Mouse (Mus musculus): ENCODE measurements around the gene Rab11fip5. TPM values are rescaled to one million over a fixed set of nuclear protein-coding genes. Genes with fewer than 3 reads are reported as not detected.
A peak's percentile ranks its signal among the peaks of the same experiment; 100 is the strongest.

Gene Rab11fip5
- total RNA-seq, 4 experiments from 2014 or later: 41.7 to 59.0 (median 53.0) TPM

DNA sequence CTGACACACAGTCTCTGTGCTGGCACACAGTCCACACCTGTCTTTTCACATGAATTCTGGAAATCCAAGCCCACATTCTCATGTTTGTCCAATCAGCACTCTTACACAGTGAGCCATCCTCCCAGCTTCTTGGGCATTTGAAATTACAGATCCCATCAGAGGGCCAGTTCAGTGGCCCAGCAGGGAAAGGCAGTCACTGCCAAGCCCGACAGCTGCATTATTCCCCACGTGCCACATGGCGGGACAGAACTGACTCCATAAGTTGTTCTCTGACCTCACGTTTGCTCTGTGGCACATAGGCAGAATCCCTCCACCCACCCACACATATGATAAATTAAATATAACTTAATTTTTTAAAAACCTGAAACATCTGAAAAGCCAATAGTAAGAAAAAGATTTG lies 66.5 kb downstream of the Rab11fip5 start:
- DNase-seq: no peak

DNA sequence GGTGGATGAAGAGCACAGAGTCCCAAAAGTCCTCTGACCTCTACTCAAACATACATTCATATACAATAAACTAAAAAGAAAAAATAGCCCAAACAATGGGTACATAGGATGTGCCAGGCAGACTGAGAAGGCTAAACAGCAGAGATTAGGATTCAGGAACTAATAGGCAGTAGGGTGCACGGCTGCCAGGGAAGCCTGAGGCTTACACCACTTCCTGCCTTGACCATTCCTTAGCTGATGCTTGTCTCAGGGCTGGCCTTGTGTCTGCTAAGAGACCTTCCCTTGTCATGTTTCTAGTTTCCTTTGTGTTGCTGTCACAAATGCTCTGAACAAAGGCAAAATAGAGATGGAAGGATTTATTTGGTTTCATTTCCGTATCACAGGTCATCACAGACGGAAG lies 68.1 kb downstream of the Rab11fip5 start:
- DNase-seq: no peak

DNA sequence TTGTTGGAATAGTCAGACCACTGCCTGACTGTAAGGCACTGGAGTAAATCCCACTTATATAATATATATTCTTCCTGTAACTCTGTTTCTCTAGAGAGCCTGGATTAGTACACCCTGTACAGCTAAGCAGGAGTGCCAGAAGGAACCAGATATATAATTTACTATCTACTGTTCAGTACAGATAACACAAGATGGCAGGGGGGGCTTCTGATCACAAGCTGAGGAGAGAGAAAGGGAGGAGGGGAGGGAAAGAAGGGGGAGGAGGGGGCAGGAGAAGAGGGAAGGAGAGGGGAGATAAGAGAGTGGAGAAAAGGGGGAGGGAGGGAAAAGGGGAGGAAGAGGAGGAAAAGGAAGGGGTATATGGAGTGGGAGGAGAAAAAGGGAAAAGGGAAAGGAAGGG lies 68.6 kb downstream of the Rab11fip5 start:
- no peak for DNase-seq

DNA sequence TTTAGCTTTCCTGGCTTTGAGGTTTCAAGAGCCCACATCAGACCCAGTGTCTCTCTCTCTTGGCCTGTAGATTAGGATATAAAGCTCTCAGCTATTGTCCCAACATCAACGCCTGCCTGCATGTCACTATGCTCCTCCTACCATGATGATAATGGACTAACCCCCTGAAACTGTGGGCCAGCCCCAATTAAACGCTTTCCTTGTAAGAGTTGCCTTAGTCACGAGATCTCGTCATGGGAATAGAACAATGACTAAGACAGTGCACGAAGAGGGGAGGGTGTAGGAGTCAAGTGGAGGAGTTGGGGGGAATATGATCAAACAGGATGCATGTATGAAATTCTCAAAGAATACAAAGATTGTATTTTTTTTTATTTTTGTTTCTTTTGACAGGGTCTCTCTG lies 69.5 kb downstream of the Rab11fip5 start:
- DNase-seq: no peak

DNA sequence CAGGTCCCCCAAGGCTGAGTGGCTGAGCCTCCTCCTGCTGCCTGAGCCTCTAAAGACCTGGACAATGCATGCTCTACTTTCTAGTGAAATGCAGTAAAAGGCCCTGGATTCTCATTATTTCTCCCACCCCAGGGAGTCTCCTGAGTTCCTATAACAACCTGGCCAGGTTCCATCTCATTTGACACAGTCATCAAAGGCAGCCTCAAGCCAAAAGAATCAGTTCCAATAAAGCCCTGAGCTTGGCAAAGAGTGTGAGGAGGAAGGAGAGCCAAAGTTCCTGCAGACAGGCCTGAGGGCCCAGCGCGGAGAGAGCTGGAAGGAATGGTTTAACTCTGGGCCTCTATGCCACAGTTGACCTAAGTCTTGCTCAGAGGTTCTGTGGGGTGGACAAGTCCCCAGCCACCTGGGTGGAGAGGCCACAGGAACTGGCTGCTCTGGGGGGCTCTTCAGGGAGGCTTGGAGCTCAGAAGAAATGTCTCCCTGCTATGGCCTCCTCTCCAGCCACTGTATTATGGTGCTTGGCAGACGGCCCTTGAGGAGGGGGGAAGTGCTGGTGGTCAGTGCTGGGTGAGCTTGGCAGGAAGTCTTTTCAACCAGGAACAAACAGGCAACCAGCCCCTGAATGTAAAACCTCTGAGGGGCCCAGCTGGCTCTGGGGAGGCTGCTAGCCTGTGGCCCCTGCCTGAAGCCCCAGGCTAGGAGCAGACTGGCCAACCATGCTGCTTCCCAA lies 71.9 kb downstream of the Rab11fip5 start:
- DNase-seq: no peak

DNA sequence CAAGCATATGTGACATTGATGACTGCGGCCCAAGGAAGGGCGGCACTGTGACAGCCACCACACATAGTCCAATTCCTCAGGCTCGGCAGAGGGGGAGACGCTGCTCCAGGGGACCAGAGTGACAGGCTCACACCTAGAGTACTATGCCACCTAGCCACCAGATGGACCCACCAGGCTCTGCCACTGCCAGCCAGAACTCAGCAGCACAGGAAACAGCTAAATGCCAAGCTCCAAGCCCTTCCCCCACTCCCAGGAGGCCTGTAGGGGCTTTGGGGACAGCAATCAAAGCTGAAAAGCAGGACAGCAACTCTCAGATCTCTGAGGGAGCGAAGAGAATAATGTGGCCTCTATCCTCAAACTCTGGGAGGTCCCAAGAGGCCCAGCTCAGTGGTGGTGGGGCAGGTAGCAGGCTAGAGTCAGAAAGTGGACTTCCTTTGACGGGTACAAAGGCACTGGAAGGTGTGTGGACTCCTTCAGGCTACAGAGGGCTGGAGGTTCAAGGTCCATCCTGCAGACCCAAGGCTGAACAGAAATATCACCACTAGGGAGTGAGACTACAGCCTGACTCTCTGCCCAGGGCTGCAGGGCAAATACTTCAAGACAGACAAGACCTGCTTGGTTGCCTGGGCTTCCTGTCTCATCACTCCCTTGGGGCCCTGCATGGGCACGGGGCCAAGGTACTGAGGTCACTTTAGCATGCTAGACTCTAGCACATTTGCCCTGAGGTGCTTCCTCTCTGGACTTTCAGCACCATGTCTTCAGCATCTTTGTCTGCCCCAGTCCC lies 78.9 kb downstream of the Rab11fip5 start:
- peak; percentile 42 for DNase-seq

DNA sequence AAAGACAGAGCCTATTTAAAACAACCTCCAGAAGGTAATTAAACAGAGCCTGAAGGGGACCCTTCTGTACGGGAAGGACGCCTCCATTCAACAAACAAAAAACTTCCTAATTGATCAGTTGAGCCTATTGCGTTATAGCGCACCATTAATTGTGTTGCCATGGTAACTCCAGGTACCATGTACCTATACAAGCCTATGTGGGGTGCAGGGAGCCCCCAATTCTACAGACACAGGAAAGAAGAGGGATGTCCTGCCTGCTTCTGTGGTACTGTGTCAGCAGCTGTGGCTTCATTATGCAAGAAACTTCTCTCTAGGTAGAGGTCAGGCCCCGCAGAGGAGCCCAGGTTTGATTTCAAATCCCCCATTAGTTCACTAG lies 80.4 kb downstream of the Rab11fip5 start:
- DNase-seq: no peak

DNA sequence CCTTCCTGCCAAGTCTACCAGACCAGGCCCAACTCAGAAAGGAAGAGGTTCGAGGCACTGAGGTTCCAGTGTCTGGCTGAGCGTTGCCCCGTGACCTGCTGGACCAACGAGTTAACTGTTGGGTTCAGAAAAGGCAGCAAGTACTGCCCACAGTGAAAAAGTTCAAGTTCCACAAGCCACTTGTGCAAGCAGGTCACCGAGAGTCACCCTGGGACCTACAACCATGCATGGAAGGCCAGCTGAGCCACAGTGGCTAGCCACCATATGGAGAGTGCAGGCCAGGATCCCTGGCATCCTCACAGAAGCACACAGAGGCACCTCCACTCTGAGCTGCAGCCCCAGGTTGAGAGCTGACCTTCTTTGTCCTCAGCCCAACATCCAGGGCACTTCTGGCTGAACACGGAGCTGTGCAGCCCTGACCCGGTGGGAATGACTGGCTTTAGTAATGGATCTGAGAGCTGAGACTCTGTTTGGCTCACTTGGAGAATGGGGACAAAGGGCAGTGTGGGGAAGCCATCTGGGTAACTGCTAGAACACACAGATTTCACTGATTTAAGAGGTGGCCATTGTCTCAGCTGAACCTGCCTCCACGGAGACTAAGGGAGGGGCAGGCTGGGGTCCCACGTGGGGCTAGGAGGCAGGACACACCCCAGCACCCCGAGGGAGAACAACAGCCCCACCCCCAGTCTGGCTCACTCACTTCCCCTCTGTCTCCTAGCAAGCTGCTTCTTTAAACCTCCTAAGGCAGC lies 81.0 kb downstream of the Rab11fip5 start:
- no peak for DNase-seq

DNA sequence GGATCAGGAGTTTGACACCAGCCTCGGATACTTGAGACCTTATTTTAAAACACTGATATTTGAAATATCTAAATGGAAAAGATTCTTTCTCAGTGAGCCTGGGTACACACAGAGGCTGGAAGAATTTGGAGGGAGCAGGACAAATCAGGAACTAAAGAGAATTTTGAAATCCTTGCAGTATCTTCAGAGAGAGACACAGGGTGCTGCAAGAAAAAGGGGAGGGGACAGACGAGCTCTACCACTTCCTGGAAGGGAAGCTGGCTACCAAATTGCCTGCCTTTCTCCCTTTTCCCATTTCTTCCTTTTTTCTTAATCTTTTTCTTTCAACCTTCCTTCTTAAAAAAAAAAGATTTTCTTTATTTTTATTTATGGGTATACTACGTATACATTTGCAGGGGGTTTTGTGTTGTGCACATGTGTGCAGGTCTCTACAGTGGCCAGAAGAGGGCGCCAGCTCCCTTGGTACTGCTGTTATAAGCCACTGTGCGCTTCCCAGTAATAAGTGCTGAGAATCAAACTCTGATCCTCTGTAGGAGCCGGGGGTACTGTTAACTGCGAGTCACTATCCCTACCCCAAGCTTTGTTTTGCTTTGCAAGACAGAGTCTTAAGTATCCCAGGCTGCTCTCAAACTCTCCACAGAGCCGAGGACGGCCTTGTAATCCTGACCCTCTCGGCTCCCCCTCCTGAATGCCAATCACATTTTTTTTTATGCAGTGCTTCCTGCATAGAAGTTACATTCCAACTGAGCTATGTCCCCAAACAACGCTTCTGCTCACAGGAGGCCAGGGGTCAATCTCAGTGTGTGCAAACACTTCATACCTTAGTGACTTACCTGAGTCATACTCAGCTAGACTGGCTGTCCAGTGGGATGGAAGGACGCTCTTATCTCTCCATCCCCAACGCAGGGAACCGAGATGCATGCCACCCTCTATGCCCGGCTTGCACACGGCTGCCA lies 83.3 kb downstream of the Rab11fip5 start:
- no peak for DNase-seq

DNA sequence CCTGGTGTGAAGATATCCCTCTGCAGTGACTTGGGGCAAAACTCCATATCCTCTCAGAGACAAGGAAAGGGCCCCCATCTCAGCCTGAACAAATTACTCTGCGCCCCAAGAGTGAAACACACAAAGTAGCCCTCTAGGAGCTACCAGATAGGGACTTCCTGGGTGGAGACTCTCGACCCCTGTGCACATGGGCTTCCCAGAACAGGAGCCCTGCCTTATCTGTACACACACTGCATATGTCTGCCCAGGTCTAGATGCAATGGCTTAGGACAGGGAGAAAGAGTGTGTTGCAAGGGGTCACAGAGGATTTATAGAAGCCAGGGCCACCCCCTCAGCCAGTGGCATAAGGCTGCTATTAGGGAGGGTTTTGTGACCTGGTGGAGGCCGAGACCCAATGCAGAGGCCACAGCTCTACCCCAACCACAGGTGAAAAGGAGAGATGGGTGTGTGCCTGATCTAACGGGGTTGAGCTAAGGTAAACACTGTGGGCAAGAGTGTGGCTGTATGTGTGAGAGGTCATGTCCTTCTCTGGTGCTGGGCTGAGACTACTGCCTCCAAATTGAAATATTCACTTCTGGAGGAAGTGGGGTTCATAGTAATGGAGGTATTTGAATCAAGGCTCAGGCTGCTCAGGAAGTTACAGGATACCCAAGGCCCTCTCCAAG lies 86.1 kb downstream of the Rab11fip5 start:
- DNase-seq: no peak

DNA sequence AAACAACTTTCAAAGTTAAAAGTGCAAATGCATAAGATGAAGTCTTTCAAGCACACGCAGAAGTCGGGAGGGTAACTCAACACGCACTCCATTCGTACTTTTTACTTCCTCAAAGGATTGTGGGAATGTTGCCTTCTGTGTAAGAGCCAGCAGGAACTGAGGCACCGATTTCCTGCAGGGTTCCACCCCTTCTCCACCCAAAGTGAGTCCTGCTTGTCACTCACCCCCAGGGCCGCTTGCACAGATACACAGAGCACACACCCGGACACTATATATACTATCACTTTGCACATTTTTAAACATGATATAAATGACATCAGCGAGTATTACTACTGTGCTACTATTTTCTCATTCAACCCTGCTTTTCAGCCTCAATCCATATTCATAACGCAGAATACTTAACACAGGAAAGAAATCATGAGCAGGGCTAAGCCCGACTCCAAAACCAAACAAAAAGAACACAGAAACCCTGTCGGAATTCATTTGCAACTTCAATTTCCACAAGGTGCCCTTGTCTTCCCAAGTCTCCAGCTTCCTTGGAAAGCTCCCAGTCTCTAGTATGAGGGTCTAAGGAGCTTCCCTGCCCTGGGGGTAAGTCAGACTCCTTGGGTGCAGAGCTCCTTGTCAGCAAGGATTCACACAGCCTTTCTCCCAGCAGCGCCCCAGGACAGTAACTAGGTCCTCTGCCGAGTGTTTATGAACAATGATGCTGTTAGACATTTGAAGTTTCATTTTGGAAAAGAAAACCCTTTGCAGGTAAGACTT lies 88.0 kb downstream of the Rab11fip5 start:
- DNase-seq: no peak

Small RNAs within 50 kb of the gene (microRNA-seq; reads per million reads assigned to microRNA genes)
- 0 reads per million in 2 experiments for gene Mir705

Other genes starting within 250 kb of the Rab11fip5 start
- gene Spr, start 236.9 kb downstream of the Rab11fip5 start, total RNA-seq (2022): 100 to 1,000 TPM in 1 of 4 experiments, 10 to 100 TPM in 3; 78.3 to 103 (median 84.9) TPM
- gene Emx1, start 187.2 kb downstream of the Rab11fip5 start, total RNA-seq (2022): not detected
- 10 to 100 TPM; 16.2 to 27.2 (median 21.0) TPM for gene Sfxn5, start 41.2 kb downstream of the Rab11fip5 start, total RNA-seq (2022)
- gene Noto, start 49.3 kb upstream of the Rab11fip5 start, total RNA-seq (2022): not detected
- gene Smyd5, start 57.4 kb upstream of the Rab11fip5 start, total RNA-seq (2022): 10 to 100 TPM; 37.9 to 44.3 (median 43.5) TPM
- gene Cct7, start 76.9 kb upstream of the Rab11fip5 start, total RNA-seq (2022): 100 to 1,000 TPM; 236 to 295 (median 271) TPM
- gene Pradc1, start 77.3 kb upstream of the Rab11fip5 start, total RNA-seq (2022): 10 to 100 TPM; 11.5 to 16.4 (median 13.9) TPM
- 1 to 10 TPM in 3 of 4 experiments, under 1 TPM in 1; 0.70 to 1.8 (median 1.5) TPM for gene Fbxo41, start 128.4 kb upstream of the Rab11fip5 start, total RNA-seq (2022)
- gene Egr4, start 139.0 kb upstream of the Rab11fip5 start, total RNA-seq (2022): not detected
- gene Alms1, start 212.9 kb upstream of the Rab11fip5 start, total RNA-seq (2022): 10 to 100 TPM in 3 of 4 experiments, 1 to 10 TPM in 1; 9.1 to 23.4 (median 15.1) TPM